Mouse (Mus musculus) MN1 (cell line): ENCODE measurements around the gene Smad5.

Experiments
- DNase-seq: peaks from one replicate; pipeline ENCODE4 v3.0.0-alpha.2; 2016; ENCODE audit warnings: low spot score

Gene Smad5

GRCm38 (mm10) chr13:56701924-56702323 lies 886 bp upstream of the Smad5 start:
- DNase-seq = no peak

GRCm38 (mm10) chr13:56703222-56703870 lies 536 bp downstream of the Smad5 start:
- peak; percentile 77 for DNase-seq

- DNase-seq = peak; percentile 53
These were observed 1.1 kb downstream of the Smad5 start for GRCm38 (mm10) chr13:56703871-56704321.

GRCm38 (mm10) chr13:56704596-56704995 lies 1.8 kb downstream of the Smad5 start:
- DNase-seq = no peak

GRCm38 (mm10) chr13:56707111-56707510 lies 4.3 kb downstream of the Smad5 start:
- no peak for DNase-seq

- DNase-seq = peak; percentile 44
These were observed 4.8 kb downstream of the Smad5 start for GRCm38 (mm10) chr13:56707606-56708005.

GRCm38 (mm10) chr13:56710620-56711019 lies 7.8 kb downstream of the Smad5 start:
- DNase-seq = no peak

GRCm38 (mm10) chr13:56712221-56712620 lies 9.4 kb downstream of the Smad5 start:
- no peak for DNase-seq

- DNase-seq = no peak
These were observed 23.7 kb downstream of the Smad5 start for GRCm38 (mm10) chr13:56726551-56726950.

- DNase-seq = no peak
These were observed 26.2 kb downstream of the Smad5 start for GRCm38 (mm10) chr13:56729046-56729445.

GRCm38 (mm10) chr13:56734617-56735016 lies 31.8 kb downstream of the Smad5 start:
- DNase-seq = no peak

- peak; percentile 49 for DNase-seq
These were observed 32.5 kb downstream of the Smad5 start for GRCm38 (mm10) chr13:56735212-56735875.

GRCm38 (mm10) chr13:56739556-56739955 lies 36.7 kb downstream of the Smad5 start:
- no peak for DNase-seq

GRCm38 (mm10) chr13:56740496-56740895 lies 37.7 kb downstream of the Smad5 start:
- DNase-seq = no peak

GRCm38 (mm10) chr13:56741691-56742090 lies 38.9 kb downstream of the Smad5 start:
- DNase-seq = no peak

GRCm38 (mm10) chr13:56742325-56742901 lies 39.6 kb downstream of the Smad5 start:
- no peak for DNase-seq

- no peak for DNase-seq
These were observed 44.1 kb downstream of the Smad5 start for GRCm38 (mm10) chr13:56746739-56747532.

- no peak for DNase-seq
These were observed 44.7 kb downstream of the Smad5 start for GRCm38 (mm10) chr13:56747554-56747953.

GRCm38 (mm10) chr13:56749377-56749776 lies 46.6 kb downstream of the Smad5 start:
- no peak for DNase-seq

GRCm38 (mm10) chr13:56751774-56752173 lies 49.0 kb downstream of the Smad5 start:
- DNase-seq = no peak

- no peak for DNase-seq
These were observed 49.8 kb downstream of the Smad5 start for GRCm38 (mm10) chr13:56752474-56753191.
